ENCODE assay signal across 20 mouse cellular contexts in the genomic region with DNA sequence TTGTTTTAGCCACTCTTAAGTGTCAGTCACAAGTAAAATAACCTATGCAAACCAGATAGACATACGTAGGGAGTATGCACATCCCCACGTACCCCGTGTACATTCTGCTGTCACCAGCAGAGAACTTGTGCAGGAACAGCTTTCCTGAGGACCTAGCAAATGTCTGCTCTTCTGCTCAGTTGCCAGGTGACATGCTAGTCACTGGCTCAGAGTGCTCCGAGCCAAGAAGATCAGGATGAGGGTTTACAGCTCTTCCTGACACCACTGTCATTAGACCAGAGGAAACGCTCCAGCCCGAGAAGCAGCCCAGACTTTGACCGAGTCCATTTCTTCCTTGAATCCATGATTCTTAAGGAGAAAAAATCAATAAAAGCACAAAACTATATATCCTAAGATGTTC.
A peak's percentile ranks its signal among the peaks of the same experiment; 100 is the strongest.
DNase-seq lines count a peak whose midpoint lies in the region; ATAC-seq and TF ChIP-seq lines count a peak whose summit lies in the region.
"Had no signal": no experiment of that assay in that cellular context is flagged by ENCODE, and none has a peak within 500 bp of the region (broad histone marks: within the 10 kb centered on the region; RNA-seq: fewer than 3 reads in every experiment).

No protein-coding gene starts in this region.

- ATAC-seq in limb, embryonic 12.5 days (ENCODE audit: insufficient number of reproducible peaks, insufficient read depth, low FRiP score, low TSS enrichment, low read depth), result no peak
- ATAC-seq in lung, postnatal 0 days, result no peak
- ATAC-seq: CD4-positive, CD25-positive, alpha-beta regulatory T cell, adult 4 months; forebrain, embryonic 14.5 days; forebrain, postnatal 0 days; intestine, postnatal 0 days had no signal

- H3K9me3 ChIP-seq in limb, embryonic 12.5 days, result no peaks in the 10 kb centered on the region
- no peaks in the 10 kb centered on the region for H3K9me3 ChIP-seq in limb, embryonic 10.5 days (replicated peaks)
- H3K9me3 ChIP-seq in lung, postnatal 0 days (ENCODE audit: low read length), result no peaks in the 10 kb centered on the region
- H3K9me3 ChIP-seq: embryonic facial prominence, embryonic 12.5 days; embryonic facial prominence, embryonic 15.5 days; hindbrain, embryonic 12.5 days; hindbrain, embryonic 15.5 days had no signal

- no peak overlapping the region for H3K4me3 ChIP-seq in limb, embryonic 12.5 days (replicated peaks)
- H3K4me3 ChIP-seq in limb, embryonic 10.5 days, result no peak overlapping the region
- no peak overlapping the region for H3K4me3 ChIP-seq in cerebellum, adult 2 months (replicated peaks; ENCODE audit: insufficient read depth, low read depth, low read length)
- H3K4me3 ChIP-seq in lung, postnatal 0 days (ENCODE audit: low read depth, low read length), result no peak overlapping the region
- H3K4me3 ChIP-seq: embryonic facial prominence, embryonic 12.5 days; embryonic facial prominence, embryonic 15.5 days; hindbrain, embryonic 12.5 days; hindbrain, embryonic 15.5 days had no signal

- H3K27me3 ChIP-seq in limb, embryonic 12.5 days, result no peaks in the 10 kb centered on the region
- no peaks in the 10 kb centered on the region for H3K27me3 ChIP-seq in limb, embryonic 10.5 days (ENCODE audit: low read depth, poor library complexity, severe bottlenecking)
- H3K27me3 ChIP-seq in cerebellum, adult 2 months (ENCODE audit: control insufficient read depth, insufficient read depth, low read length), result no peaks in the 10 kb centered on the region
- no peaks in the 10 kb centered on the region for H3K27me3 ChIP-seq in lung, postnatal 0 days (replicated peaks; ENCODE audit: insufficient read depth, low read length)
- H3K27me3 ChIP-seq: embryonic facial prominence, embryonic 12.5 days; embryonic facial prominence, embryonic 15.5 days; hindbrain, embryonic 12.5 days; hindbrain, embryonic 15.5 days had no signal

- TF ChIP-seq CTCF in cerebellum, adult 2 months (IDR thresholded peaks at IDR 0.05; ENCODE audit: borderline replicate concordance, insufficient read depth, low read depth, low read length), result no peak
- no peak for TF ChIP-seq CTCF in lung, postnatal 0 days (IDR thresholded peaks at IDR 0.05)

- H3K36me3 ChIP-seq in limb, embryonic 12.5 days, result no peaks in the 10 kb centered on the region
- no peaks in the 10 kb centered on the region for H3K36me3 ChIP-seq in limb, embryonic 10.5 days
- no peaks in the 10 kb centered on the region for H3K36me3 ChIP-seq in lung, postnatal 0 days (ENCODE audit: insufficient read depth, low read length)
- H3K36me3 ChIP-seq: embryonic facial prominence, embryonic 12.5 days; embryonic facial prominence, embryonic 15.5 days; hindbrain, embryonic 12.5 days; hindbrain, embryonic 15.5 days had no signal

- no peak for TF ChIP-seq EP300 in lung, postnatal 0 days (IDR thresholded peaks at IDR 0.05)

- 0 out of 2 replicates have a peak overlapping the region, but pooled peaks have one; percentile 45 for H3K27ac ChIP-seq in limb, embryonic 12.5 days
- no peak overlapping the region for H3K27ac ChIP-seq in limb, embryonic 10.5 days
- H3K27ac ChIP-seq in cerebellum, adult 2 months (ENCODE audit: insufficient read depth, low read length), result no peak overlapping the region
- H3K27ac ChIP-seq in lung, postnatal 0 days (ENCODE audit: low read length), result no peak overlapping the region
- H3K27ac ChIP-seq: embryonic facial prominence, embryonic 12.5 days; embryonic facial prominence, embryonic 15.5 days; hindbrain, embryonic 12.5 days; hindbrain, embryonic 15.5 days had no signal

- H3K4me1 ChIP-seq in limb, embryonic 12.5 days (replicated peaks), result peaks cover 9% of the 10 kb centered on the region
- peaks cover 11% of the 10 kb centered on the region for H3K4me1 ChIP-seq in limb, embryonic 10.5 days
- H3K4me1 ChIP-seq in cerebellum, adult 2 months (ENCODE audit: control insufficient read depth, insufficient read depth, low read length), result peaks cover 7% of the 10 kb centered on the region
- H3K4me1 ChIP-seq in lung, postnatal 0 days (ENCODE audit: insufficient read depth, low read depth, low read length), result no peaks in the 10 kb centered on the region; the same call in 1 of the 2 replicates
- H3K4me1 ChIP-seq: hindbrain, embryonic 12.5 days had no signal

- H3K4me2 ChIP-seq in limb, embryonic 12.5 days, result no peak overlapping the region
- H3K4me2 ChIP-seq in lung, postnatal 0 days (replicated peaks; ENCODE audit: low read depth, low read length), result no peak overlapping the region
- H3K4me2 ChIP-seq: embryonic facial prominence, embryonic 12.5 days; embryonic facial prominence, embryonic 15.5 days; heart, embryonic 11.5 days; hindbrain, embryonic 12.5 days; hindbrain, embryonic 15.5 days had no signal

- DNase-seq in limb, embryonic 10.5 days (ENCODE audit: low spot score), result no peak
- DNase-seq in cerebellum, adult 2 months, result peak; percentile 35 to 47
- peak; percentile 46 for DNase-seq in cerebellum, adult 9-11 months
- DNase-seq in lung, postnatal 0 days (ENCODE audit: low spot score), result no peak
- DNase-seq in frontal cortex, postnatal 25 days (ENCODE audit: low spot score in 2 of 2), result no peak
- no peak for DNase-seq in kidney, postnatal 14 days
- DNase-seq: adrenal gland, postnatal 14 days; forebrain, postnatal 0 days; gastrocnemius, postnatal 14 days; heart, adult 11 months; kidney, adult 2 months had no signal

- H3K9ac ChIP-seq in limb, embryonic 12.5 days (replicated peaks), result no peak overlapping the region
- no peak overlapping the region for H3K9ac ChIP-seq in lung, postnatal 0 days (replicated peaks; ENCODE audit: low read depth)
- H3K9ac ChIP-seq: embryonic facial prominence, embryonic 12.5 days; embryonic facial prominence, embryonic 15.5 days; forebrain, postnatal 0 days; hindbrain, embryonic 12.5 days; hindbrain, embryonic 15.5 days had no signal

- WGBS in limb, embryonic 12.5 days, result 74% methylated on average over 7 of the region's 7 CpGs
- 80% methylated on average over 7 of the region's 7 CpGs for WGBS in limb, embryonic 10.5 days
- 35% methylated on average over 7 of the region's 7 CpGs for WGBS in cerebellum, adult 2 months
- WGBS in lung, postnatal 0 days, result 80% methylated on average over 7 of the region's 7 CpGs

- TF ChIP-seq POLR2A in cerebellum, adult 2 months (IDR thresholded peaks at IDR 0.05; ENCODE audit: borderline replicate concordance, insufficient read depth, low read length), result no peak

Comparison
In these comparisons a context has a peak if more than half of its experiments do, and no peak if none do; other contexts are left out.
1. DNase-seq: peak in cerebellum, adult 2 months (2 of 2) and cerebellum, adult 9-11 months (single experiment); none in limb, embryonic 10.5 days (single experiment), lung, postnatal 0 days (single experiment), frontal cortex, postnatal 25 days (0 of 2) and kidney, postnatal 14 days (single experiment).